Mouse (Mus musculus): ENCODE measurements around the gene Cep164.

DNA sequence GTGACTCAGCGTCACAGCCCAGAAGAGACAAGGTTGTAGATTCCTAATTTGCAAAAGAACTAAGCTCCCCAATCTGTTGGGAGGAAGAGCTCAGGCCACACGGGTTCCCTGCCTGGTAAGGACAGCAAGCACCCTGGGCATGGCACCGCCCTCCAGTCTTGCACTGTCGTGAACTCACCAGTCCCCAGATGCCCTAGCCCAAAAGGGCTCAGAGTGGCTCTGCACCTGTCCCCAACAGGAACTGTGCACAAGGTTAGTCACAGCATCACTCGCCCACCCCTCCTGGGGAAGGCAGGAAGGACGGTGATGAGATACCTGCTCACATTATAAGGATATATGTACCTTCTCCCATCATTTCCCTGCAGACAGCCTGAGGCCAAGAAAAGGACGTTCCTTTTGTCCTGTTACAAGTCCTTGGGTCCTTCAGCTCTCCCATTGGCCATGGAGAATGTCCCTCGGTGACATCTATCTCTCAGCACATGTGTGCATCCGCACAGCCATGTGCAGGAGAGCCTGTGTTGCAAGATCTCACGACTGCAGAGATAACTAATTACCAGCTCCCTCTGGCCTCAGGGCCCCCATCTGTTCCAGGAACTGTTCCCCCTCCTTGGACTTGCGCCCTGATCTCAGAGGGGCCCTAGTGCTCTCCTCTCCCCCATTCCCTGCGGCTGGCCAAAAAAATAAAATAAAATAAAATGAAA, 89.3 kb downstream of the Cep164 start:
- TF ChIP-seq CTCF (IDR thresholded peaks at IDR 0.05; ENCODE audit: control insufficient read depth, insufficient read depth, low read length) (no peak), POLR2A (IDR thresholded peaks at IDR 0.05; ENCODE audit: borderline replicate concordance, control insufficient read depth, low read depth, low read length) (no peak)
